Mouse (Mus musculus): ENCODE measurements around the gene Grin2b. TPM values are rescaled to one million over a fixed set of nuclear protein-coding genes. Genes with fewer than 3 reads are reported as not detected.

Gene Grin2b
- polyA plus RNA-seq, 1 experiment: 0.03 TPM

DNA sequence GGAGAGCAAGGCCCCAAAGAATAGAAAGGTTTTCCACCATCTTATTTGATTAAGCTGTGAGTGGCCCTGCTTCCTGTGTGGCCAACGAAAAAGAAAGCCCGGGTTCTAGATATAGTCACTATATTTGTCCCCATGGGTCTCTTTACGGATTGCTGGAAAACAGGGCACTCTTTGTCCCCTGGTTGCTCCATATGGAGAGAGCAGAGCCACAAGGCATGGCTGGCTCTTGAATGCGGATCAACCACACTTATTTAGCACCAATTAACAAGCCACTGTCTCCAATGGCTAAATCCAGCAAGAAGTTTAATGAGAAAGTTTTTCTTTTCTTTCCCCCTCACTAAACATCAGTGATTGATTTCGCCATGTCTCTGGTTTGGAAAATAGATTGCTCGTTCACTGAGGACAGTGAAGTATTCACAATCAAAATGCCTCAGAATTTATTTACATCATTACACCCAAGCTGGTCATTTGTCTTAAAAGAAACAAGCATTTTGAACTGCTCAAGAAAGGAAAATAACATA lies 240.9 kb downstream of the Grin2b start:
- Histone ChIP-seq H3K36me3 (ENCODE audit: control insufficient read depth, insufficient read depth, low read length, poor library complexity, severe bottlenecking) (no peaks in the 10 kb centered on the region), H3K9me3 (replicated peaks; ENCODE audit: control insufficient read depth, insufficient read depth, low read length, poor library complexity, severe bottlenecking) (no peaks in the 10 kb centered on the region), H3K4me3 (ENCODE audit: low read depth, low read length) (no peak overlapping the region), H3K4me1 (ENCODE audit: control insufficient read depth, insufficient read depth, low read length) (no peaks in the 10 kb centered on the region), H3K27me3 (ENCODE audit: control insufficient read depth, insufficient read depth, low read length, poor library complexity, severe bottlenecking) (no peaks in the 10 kb centered on the region), H3K27ac (ENCODE audit: insufficient read depth, low read length) (no peak overlapping the region), H3K9ac (ENCODE audit: low read depth, poor library complexity, severe bottlenecking) (no peak overlapping the region)
- TF ChIP-seq EP300 (IDR thresholded peaks at IDR 0.05; ENCODE audit: insufficient read depth, low read depth, low read length) (no peak), CTCF (IDR thresholded peaks at IDR 0.05; ENCODE audit: low read depth, low read length) (no peak), POLR2A (IDR thresholded peaks at IDR 0.05; ENCODE audit: insufficient read depth, low read length) (no peak)

- no peak overlapping the region for H3K27ac ChIP-seq (ENCODE audit: insufficient read depth, low read length)
- H3K9ac ChIP-seq (ENCODE audit: low read depth, poor library complexity, severe bottlenecking): no peak overlapping the region
- no peaks in the 10 kb centered on the region; the same call in 1 of the 2 replicates for H3K9me3 ChIP-seq (replicated peaks; ENCODE audit: control insufficient read depth, insufficient read depth, low read length, poor library complexity, severe bottlenecking)
- TF ChIP-seq EP300 (IDR thresholded peaks at IDR 0.05; ENCODE audit: insufficient read depth, low read depth, low read length) (no peak), POLR2A (IDR thresholded peaks at IDR 0.05; ENCODE audit: insufficient read depth, low read length) (no peak), CTCF (IDR thresholded peaks at IDR 0.05; ENCODE audit: low read depth, low read length) (no peak)
- H3K4me1 ChIP-seq (ENCODE audit: control insufficient read depth, insufficient read depth, low read length): no peaks in the 10 kb centered on the region
- H3K27me3 ChIP-seq (ENCODE audit: control insufficient read depth, insufficient read depth, low read length, poor library complexity, severe bottlenecking): no peaks in the 10 kb centered on the region
- no peak overlapping the region for H3K4me3 ChIP-seq (ENCODE audit: low read depth, low read length)
- no peaks in the 10 kb centered on the region for H3K36me3 ChIP-seq (ENCODE audit: control insufficient read depth, insufficient read depth, low read length, poor library complexity, severe bottlenecking)
Measured at GRCm38 (mm10) chr6:135917676-135918075, 255.6 kb downstream of the Grin2b start.

GRCm38 (mm10) chr6:135914608-135915007 lies 258.7 kb downstream of the Grin2b start:
- Histone ChIP-seq H3K36me3 (ENCODE audit: control insufficient read depth, insufficient read depth, low read length, poor library complexity, severe bottlenecking) (no peaks in the 10 kb centered on the region), H3K4me3 (ENCODE audit: low read depth, low read length) (no peak overlapping the region), H3K9ac (ENCODE audit: low read depth, poor library complexity, severe bottlenecking) (no peak overlapping the region), H3K27ac (ENCODE audit: insufficient read depth, low read length) (no peak overlapping the region), H3K9me3 (replicated peaks; ENCODE audit: control insufficient read depth, insufficient read depth, low read length, poor library complexity, severe bottlenecking) (no peaks in the 10 kb centered on the region; the same call in 1 of the 2 replicates), H3K4me1 (ENCODE audit: control insufficient read depth, insufficient read depth, low read length) (no peaks in the 10 kb centered on the region), H3K27me3 (ENCODE audit: control insufficient read depth, insufficient read depth, low read length, poor library complexity, severe bottlenecking) (no peaks in the 10 kb centered on the region; the same call in 1 of the 2 replicates)
- TF ChIP-seq EP300 (IDR thresholded peaks at IDR 0.05; ENCODE audit: insufficient read depth, low read depth, low read length): no peak
- no peak for TF ChIP-seq POLR2A (IDR thresholded peaks at IDR 0.05; ENCODE audit: insufficient read depth, low read length)
- TF ChIP-seq CTCF (IDR thresholded peaks at IDR 0.05; ENCODE audit: low read depth, low read length): peak; percentile 25

GRCm38 (mm10) chr6:135912114-135912513 lies 261.2 kb downstream of the Grin2b start:
- H3K4me3 ChIP-seq (ENCODE audit: low read depth, low read length): no peak overlapping the region
- no peaks in the 10 kb centered on the region for H3K36me3 ChIP-seq (ENCODE audit: control insufficient read depth, insufficient read depth, low read length, poor library complexity, severe bottlenecking)
- no peaks in the 10 kb centered on the region; the same call in 1 of the 2 replicates for H3K9me3 ChIP-seq (replicated peaks; ENCODE audit: control insufficient read depth, insufficient read depth, low read length, poor library complexity, severe bottlenecking)
- H3K27me3 ChIP-seq (ENCODE audit: control insufficient read depth, insufficient read depth, low read length, poor library complexity, severe bottlenecking): no peaks in the 10 kb centered on the region; the same call in 1 of the 2 replicates
- no peak overlapping the region for H3K27ac ChIP-seq (ENCODE audit: insufficient read depth, low read length)
- H3K4me1 ChIP-seq (ENCODE audit: control insufficient read depth, insufficient read depth, low read length): no peaks in the 10 kb centered on the region
- TF ChIP-seq CTCF (IDR thresholded peaks at IDR 0.05; ENCODE audit: low read depth, low read length) (no peak), POLR2A (IDR thresholded peaks at IDR 0.05; ENCODE audit: insufficient read depth, low read length) (no peak), EP300 (IDR thresholded peaks at IDR 0.05; ENCODE audit: insufficient read depth, low read depth, low read length) (no peak)
- no peak overlapping the region for H3K9ac ChIP-seq (ENCODE audit: low read depth, poor library complexity, severe bottlenecking)

- Histone ChIP-seq H3K36me3 (ENCODE audit: control insufficient read depth, insufficient read depth, low read length, poor library complexity, severe bottlenecking) (no peaks in the 10 kb centered on the region), H3K9ac (ENCODE audit: low read depth, poor library complexity, severe bottlenecking) (no peak overlapping the region), H3K9me3 (replicated peaks; ENCODE audit: control insufficient read depth, insufficient read depth, low read length, poor library complexity, severe bottlenecking) (no peaks in the 10 kb centered on the region; the same call in 1 of the 2 replicates), H3K4me1 (ENCODE audit: control insufficient read depth, insufficient read depth, low read length) (no peaks in the 10 kb centered on the region), H3K27me3 (ENCODE audit: control insufficient read depth, insufficient read depth, low read length, poor library complexity, severe bottlenecking) (no peaks in the 10 kb centered on the region; the same call in 1 of the 2 replicates), H3K4me3 (ENCODE audit: low read depth, low read length) (no peak overlapping the region), H3K27ac (ENCODE audit: insufficient read depth, low read length) (no peak overlapping the region)
- TF ChIP-seq CTCF (IDR thresholded peaks at IDR 0.05; ENCODE audit: low read depth, low read length) (no peak), EP300 (IDR thresholded peaks at IDR 0.05; ENCODE audit: insufficient read depth, low read depth, low read length) (no peak), POLR2A (IDR thresholded peaks at IDR 0.05; ENCODE audit: insufficient read depth, low read length) (no peak)
Measured at GRCm38 (mm10) chr6:135911131-135911530, 262.2 kb downstream of the Grin2b start.

- no peak for TF ChIP-seq EP300 (IDR thresholded peaks at IDR 0.05; ENCODE audit: insufficient read depth, low read depth, low read length)
- peak; percentile 81 for TF ChIP-seq CTCF (IDR thresholded peaks at IDR 0.05; ENCODE audit: low read depth, low read length)
- H3K27ac ChIP-seq (ENCODE audit: insufficient read depth, low read length): no peak overlapping the region
- no peak overlapping the region for H3K4me3 ChIP-seq (ENCODE audit: low read depth, low read length)
- no peaks in the 10 kb centered on the region for H3K36me3 ChIP-seq (ENCODE audit: control insufficient read depth, insufficient read depth, low read length, poor library complexity, severe bottlenecking)
- no peaks in the 10 kb centered on the region for H3K4me1 ChIP-seq (ENCODE audit: control insufficient read depth, insufficient read depth, low read length)
- H3K9me3 ChIP-seq (replicated peaks; ENCODE audit: control insufficient read depth, insufficient read depth, low read length, poor library complexity, severe bottlenecking): no peaks in the 10 kb centered on the region
- H3K9ac ChIP-seq (ENCODE audit: low read depth, poor library complexity, severe bottlenecking): no peak overlapping the region
- H3K27me3 ChIP-seq (ENCODE audit: control insufficient read depth, insufficient read depth, low read length, poor library complexity, severe bottlenecking): no peaks in the 10 kb centered on the region; the same call in 1 of the 2 replicates
Measured at GRCm38 (mm10) chr6:135907540-135908320, 265.6 kb downstream of the Grin2b start.
